Mouse (Mus musculus): ENCODE results near the gene Tcf19.
A peak's percentile ranks its signal among the peaks of the same experiment; 100 is the strongest.
"Not testable (repeated sequence)": the region's sequence is repeated elsewhere in the genome, so short reads cannot be mapped to it uniquely, and the experiment has no call there.

Gene Tcf19

GRCm38 (mm10) chr17:35485702-35486101 is 30.9 kb downstream of the Tcf19 start:
- no peak for DNase-seq (ENCODE audit: low spot score)

GRCm38 (mm10) chr17:35484066-35484465 is 32.6 kb downstream of the Tcf19 start:
- peak; percentile 7 for DNase-seq (ENCODE audit: low spot score)

GRCm38 (mm10) chr17:35469842-35470751 is 46.5 kb downstream of the Tcf19 start, which contains the start of gene H2-Q10:
Gene H2-Q10, plus strand, starts transcription at chr17:35470089.
- no peak for DNase-seq (ENCODE audit: low spot score)

GRCm38 (mm10) chr17:35468936-35469335 is 47.7 kb downstream of the Tcf19 start:
- DNase-seq (ENCODE audit: low spot score) = not testable (repeated sequence)

GRCm38 (mm10) chr17:35465651-35466050 is 51.0 kb downstream of the Tcf19 start:
- DNase-seq (ENCODE audit: low spot score) = not testable (repeated sequence)
